Comparison of ENCODE assay signal across 8 mouse cellular contexts in the genomic region with DNA sequence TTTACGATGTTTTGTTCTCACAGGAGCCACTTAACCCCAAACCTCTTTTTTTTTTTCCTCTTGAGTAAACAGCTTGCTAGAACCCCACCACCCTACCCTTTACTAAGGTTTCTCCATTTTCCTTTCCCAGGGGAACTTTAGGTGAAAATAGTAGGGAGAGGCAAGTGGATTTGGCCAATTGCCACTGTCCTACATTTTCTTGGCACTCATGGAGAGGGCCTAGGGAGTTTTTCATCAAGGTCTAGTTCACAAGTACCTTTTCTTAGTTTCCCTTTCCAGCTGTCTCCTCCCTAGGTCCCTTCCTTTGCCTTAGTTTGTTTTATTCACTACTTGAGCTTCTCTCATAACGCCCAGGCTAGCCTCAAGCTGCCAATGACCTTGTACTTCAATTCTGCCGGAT. TPM values are rescaled to one million over a fixed set of nuclear protein-coding genes. Genes with fewer than 3 reads are reported as not detected.
A peak's percentile ranks its signal among the peaks of the same experiment; 100 is the strongest.
DNase-seq lines count a peak whose midpoint lies in the region; ATAC-seq and TF ChIP-seq lines count a peak whose summit lies in the region.

No protein-coding gene starts in this region.

- peaks cover 29% of the 10 kb centered on the region for H3K79me2 ChIP-seq in myocyte (ENCODE audit: control insufficient read depth, insufficient read depth)

- no peaks in the 10 kb centered on the region for H3K36me3 ChIP-seq in kidney, embryonic 15.5 days
- H3K36me3 ChIP-seq in embryonic facial prominence, embryonic 10.5 days (replicated peaks), result peaks cover 7% of the 10 kb centered on the region; the same call in 1 of the 2 replicates
- no peaks in the 10 kb centered on the region for H3K36me3 ChIP-seq in hindbrain, postnatal 0 days (ENCODE audit: insufficient read depth, low read length)
- no peaks in the 10 kb centered on the region for H3K36me3 ChIP-seq in myocyte (ENCODE audit: control insufficient read depth, insufficient read depth)

- no peak for TF ChIP-seq POLR2A in myocyte (IDR thresholded peaks at IDR 0.05; ENCODE audit: insufficient read length, low read depth)

- peaks cover 5% of the 10 kb centered on the region; the same call in 1 of the 2 replicates for H3K9me3 ChIP-seq in kidney, embryonic 15.5 days (replicated peaks)
- H3K9me3 ChIP-seq in embryonic facial prominence, embryonic 10.5 days, result no peaks in the 10 kb centered on the region
- no peaks in the 10 kb centered on the region for H3K9me3 ChIP-seq in hindbrain, postnatal 0 days (ENCODE audit: low read length)

- peak overlapping the region; percentile 94 for H3K4me3 ChIP-seq in kidney, embryonic 15.5 days (replicated peaks)
- H3K4me3 ChIP-seq in embryonic facial prominence, embryonic 10.5 days, result peak overlapping the region; percentile 97
- peak overlapping the region; percentile 95 for H3K4me3 ChIP-seq in hindbrain, postnatal 0 days (ENCODE audit: low read length)
- peak overlapping the region; percentile 44 for H3K4me3 ChIP-seq in myocyte

- H3K27ac ChIP-seq in kidney, embryonic 15.5 days, result peak overlapping the region; percentile 72
- peak overlapping the region; percentile 92 for H3K27ac ChIP-seq in embryonic facial prominence, embryonic 10.5 days (replicated peaks)
- peak overlapping the region; percentile 88 for H3K27ac ChIP-seq in hindbrain, postnatal 0 days

- H3K9ac ChIP-seq in kidney, embryonic 15.5 days, result peak overlapping the region; percentile 94
- H3K9ac ChIP-seq in hindbrain, postnatal 0 days (replicated peaks; ENCODE audit: low read length), result peak overlapping the region; percentile 86

- no peak for ATAC-seq in kidney, embryonic 15.5 days (replicated peaks; ENCODE audit: low FRiP score)
- ATAC-seq in hindbrain, postnatal 0 days, result no peak

- 31% methylated on average over 3 of the region's 3 CpGs for WGBS in kidney, embryonic 15.5 days
- 44% methylated on average over 3 of the region's 3 CpGs for WGBS in embryonic facial prominence, embryonic 10.5 days
- WGBS in hindbrain, postnatal 0 days, result 35% methylated on average over 3 of the region's 3 CpGs

- no peaks in the 10 kb centered on the region for H3K27me3 ChIP-seq in kidney, embryonic 15.5 days
- 0 out of 2 replicates have a peak, but pooled peaks cover 5% of the 10 kb centered on the region for H3K27me3 ChIP-seq in embryonic facial prominence, embryonic 10.5 days (replicated peaks; ENCODE audit: low read depth, poor library complexity, severe bottlenecking)
- no peaks in the 10 kb centered on the region for H3K27me3 ChIP-seq in hindbrain, postnatal 0 days (ENCODE audit: insufficient read depth, low read length)
- no peaks in the 10 kb centered on the region for H3K27me3 ChIP-seq in myocyte (ENCODE audit: control insufficient read depth, insufficient read depth, insufficient read length)

- peak overlapping the region; percentile 94 for H3K4me2 ChIP-seq in kidney, embryonic 15.5 days
- H3K4me2 ChIP-seq in hindbrain, postnatal 0 days (ENCODE audit: low read depth, low read length), result peak overlapping the region; percentile 76
- peak overlapping the region; percentile 90 for H3K4me2 ChIP-seq in myocyte (ENCODE audit: low read depth)

- H3K4me1 ChIP-seq in kidney, embryonic 15.5 days, result peaks cover 36% of the 10 kb centered on the region
- H3K4me1 ChIP-seq in embryonic facial prominence, embryonic 10.5 days, result peaks cover 31% of the 10 kb centered on the region
- H3K4me1 ChIP-seq in hindbrain, postnatal 0 days (ENCODE audit: insufficient read depth, low read length), result peaks cover 21% of the 10 kb centered on the region

- no peak for TF ChIP-seq CTCF in hindbrain, postnatal 0 days (IDR thresholded peaks at IDR 0.05; ENCODE audit: low read depth)

- no peak overlapping the region for H3ac ChIP-seq in myocyte (ENCODE audit: control insufficient read depth, insufficient read length)

- DNase-seq in kidney, adult 9 months, result no peak
- no peak for DNase-seq in embryonic facial prominence, embryonic 10.5 days (ENCODE audit: low spot score)
- DNase-seq in hindbrain, postnatal 0 days (ENCODE audit: low spot score), result no peak
- DNase-seq in embryo, embryonic 10.5 days (ENCODE audit: low spot score), result no peak
- DNase-seq in spleen, adult 12 weeks (ENCODE audit: low spot score), result no peak
- no peak for DNase-seq in gastrocnemius, postnatal 4 days (ENCODE audit: low spot score in 2 of 2)

TF ChIP-seq in myocyte, 11 proteins besides CTCF, POLR2A, EP300 and RAD21:
- TF ChIP-seq CEBPB (IDR thresholded peaks at IDR 0.05; ENCODE audit: insufficient read depth, poor library complexity, severe bottlenecking), result no peak
- no peak for TF ChIP-seq MYOD1 (IDR thresholded peaks at IDR 0.05; ENCODE audit: control insufficient read depth in 1 of 3, insufficient read length in 2 of 3, low read depth in 2 of 3)
- no peak for TF ChIP-seq REST (IDR thresholded peaks at IDR 0.05; ENCODE audit: insufficient read depth, insufficient read length)

RNA-seq across cellular contexts. Expression of a gene that starts 0.7 kb away (rescaled TPM):
- polyA plus RNA-seq in kidney, embryonic 15.5 days (2015; fragmentation: Nextera tagmentation; extraction: Ambion mirVana), result 23.7 and 24.2 TPM in 2 replicates
- 28.0 and 30.5 TPM in 2 replicates for polyA plus RNA-seq in embryonic facial prominence, embryonic 10.5 days (2016; fragmentation: Nextera tagmentation; extraction: Ambion mirVana)
- 21.7 and 23.6 TPM in 2 replicates for total RNA-seq in hindbrain, postnatal 0 days (2014; rRNA removed)
- polyA plus RNA-seq in hindbrain, postnatal 0 days (2015; fragmentation: Nextera tagmentation; extraction: Ambion mirVana), result 21.7 and 23.5 TPM in 2 replicates
- 13.5 TPM for polyA plus RNA-seq in myocyte (2012; fragmentation: generic; extraction: Trizol)
- 10 to 100 TPM; 20.2 to 22.6 TPM for total RNA-seq in gastrocnemius, postnatal 4 days (2021)

RNA-seq across cellular contexts. Expression of a gene that starts 45.8 kb away (rescaled TPM):
- 12.2 and 12.9 TPM in 2 replicates for polyA plus RNA-seq in kidney, embryonic 15.5 days (2015; fragmentation: Nextera tagmentation; extraction: Ambion mirVana)
- polyA plus RNA-seq in embryonic facial prominence, embryonic 10.5 days (2016; fragmentation: Nextera tagmentation; extraction: Ambion mirVana), result 4.4 and 5.2 TPM in 2 replicates
- total RNA-seq in hindbrain, postnatal 0 days (2014; rRNA removed), result 6.6 and 11.4 TPM in 2 replicates
- polyA plus RNA-seq in hindbrain, postnatal 0 days (2015; fragmentation: Nextera tagmentation; extraction: Ambion mirVana), result 5.7 and 6.2 TPM in 2 replicates
- 2.9 TPM for polyA plus RNA-seq in myocyte (2012; fragmentation: generic; extraction: Trizol)
- total RNA-seq in gastrocnemius, postnatal 4 days (2021), result 1 to 10 TPM; 7.9 to 8.6 TPM

Comparison
In these comparisons a context has a peak if more than half of its experiments do, and no peak if none do; other contexts are left out.
1. H3K4me3 ChIP-seq: peak in every context shown above with its lines; median percentile 97 in embryonic facial prominence, embryonic 10.5 days; 95 in hindbrain, postnatal 0 days; 94 in kidney, embryonic 15.5 days; 44 in myocyte.